Mouse (Mus musculus) layer of hippocampus, adult 18-20 months (tissue): ENCODE data around the gene Gm21118. TPM values are rescaled to one million over a fixed set of nuclear protein-coding genes. Genes with fewer than 3 reads are reported as not detected.
"Not testable (repeated sequence)": the region's sequence is repeated elsewhere in the genome, so short reads cannot be mapped to it uniquely, and the experiment has no call there.

Source experiments
- DNase-seq, 2 experiments: peaks; one replicate each; pipeline ENCODE4 v3.0.0; 2022; ENCODE audit warnings: low spot score in 2 of 2
- long read RNA-seq: library from polyadenylated mRNA; stranded (forward); transcript quantifications from one replicate; pipeline ENCODE4 v2.0.0, GENCODE M21; 2021
- total RNA-seq, 2 experiments: library from RNA; stranded (reverse); gene quantifications; 2 replicates each; pipeline ENCODE4 v1.2.3; 2021

The Gm21118 gene
- total RNA-seq = not detected
- long read RNA-seq = 0 reads

- not testable (repeated sequence) for DNase-seq
Observed at GRCm38 (mm10) chrY:70273542-70273941, at the start of gene Gm21118. TSS of gene Gm21118 (minus strand) at chrY:70273642.

GRCm38 (mm10) chrY:70303187-70303586 lies 29.7 kb upstream of the Gm21118 start, which contains the start of the genes Gm29423 and Gm29644:
TSS of gene Gm29423 (minus strand) at chrY:70303287.
TSS of gene Gm29644 (minus strand) at chrY:70303343.
- not testable (repeated sequence) for DNase-seq

Other genes with a start within 250 kb of the Gm21118 start
- gene Gm29423, start 29.6 kb upstream of the Gm21118 start, total RNA-seq = not detected
- not detected for gene Gm29644, start 29.7 kb upstream of the Gm21118 start, total RNA-seq
- gene Gm20888, start 168.2 kb upstream of the Gm21118 start, total RNA-seq = not detected